Mouse (Mus musculus) embryonic facial prominence, embryonic 11.5 days (tissue): ENCODE measurements at regions not wholly inside any gene's neighbourhood (a gene's known extent, or its start where the extent isn't known, plus 50 kb on each side); places are given as distances from the start of the nearest gene placed in this dataset.

Source experiments
- ATAC-seq: fragments of 200-750 bp; cut with Nextera tagmentation; replicated peaks from 2 replicates; pipeline ENCODE4 v1.8.0; 2017; ENCODE audit warnings: low read depth; ENCODE audit not compliant: insufficient number of reproducible peaks, low FRiP score, low TSS enrichment
- DNase-seq: peaks from one replicate; pipeline ENCODE4 v3.0.0-alpha.2; 2015; ENCODE audit warnings: low spot score
- H3K27ac ChIP-seq: fragments of 300-500 bp; sonication (generic); replicated peaks from 2 replicates; pipeline ENCODE4 v1.5.1; 2014; ENCODE audit warnings: mild to moderate bottlenecking, low read depth, low read length, control low read depth
- H3K27me3 ChIP-seq: fragments of 300-500 bp; sonication (generic); 2 replicates; pipeline ENCODE4 v1.6.1; 2014; ENCODE audit warnings: mild to moderate bottlenecking, low read length, moderate library complexity, mixed read lengths; ENCODE audit not compliant: control insufficient read depth, insufficient read depth
- H3K36me3 ChIP-seq: fragments of 300-500 bp; sonication (generic); replicated peaks from 2 replicates; pipeline ENCODE4 v1.6.1; 2014; ENCODE audit warnings: low read depth, mild to moderate bottlenecking, low read length, moderate library complexity, mixed read lengths; ENCODE audit not compliant: control insufficient read depth, insufficient read depth
- H3K4me1 ChIP-seq: fragments of 300-500 bp; sonication (generic); 2 replicates; pipeline ENCODE4 v1.6.1; 2014; ENCODE audit warnings: low read length, mixed read lengths; ENCODE audit not compliant: control insufficient read depth, insufficient read depth
- H3K4me2 ChIP-seq: fragments of 300-500 bp; sonication (generic); 2 replicates; pipeline ENCODE4 v1.6.1; 2014; ENCODE audit warnings: low read depth, mild to moderate bottlenecking, control low read depth, low read length, moderate library complexity
- H3K4me3 ChIP-seq: fragments of 300-500 bp; sonication (generic); 2 replicates; pipeline ENCODE4 v1.5.1; 2014; ENCODE audit warnings: low read depth, low read length, control low read depth
- H3K9ac ChIP-seq: fragments of 300-500 bp; sonication (generic); replicated peaks from 2 replicates; pipeline ENCODE4 v1.6.1; 2014; ENCODE audit warnings: mild to moderate bottlenecking, control low read depth, low read length
- H3K9me3 ChIP-seq: fragments of 300-500 bp; sonication (generic); replicated peaks from 2 replicates; pipeline ENCODE4 v1.6.1; 2016; ENCODE audit warnings: mild to moderate bottlenecking, low read length, inconsistent platforms, mixed read lengths; ENCODE audit not compliant: control insufficient read depth
- WGBS: fragments of 180-500 bp; shearing (Covaris S2); extraction: QIAGEN DNeasy Blood & Tissue Kit; methylation state at CpG from one replicate; pipeline ENCODE4 v1.1.7; 2014; 5-methylcytosine and 5-hydroxymethylcytosine counted together

DNA sequence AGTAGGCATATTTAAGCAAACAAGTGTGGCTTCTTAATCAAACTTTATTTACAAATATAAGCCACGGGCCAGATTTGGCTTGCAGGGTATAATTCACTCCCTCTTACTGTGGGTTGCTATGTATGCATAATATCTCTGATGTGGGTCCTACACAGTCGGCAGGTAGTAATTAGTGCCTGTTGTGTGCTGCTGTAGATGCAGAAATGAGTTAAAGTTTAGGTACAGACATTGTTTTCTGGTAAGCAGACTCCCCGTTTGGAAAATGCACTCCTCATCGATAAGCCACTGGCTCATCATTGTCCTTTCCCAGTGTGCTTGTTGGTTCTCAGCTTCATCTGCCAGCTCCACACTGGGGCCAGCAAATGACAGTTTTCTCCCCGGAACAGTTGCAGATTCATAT lies 113.4 kb upstream of the Lyplal1 start:
- H3K9me3 ChIP-seq, result no peaks in the 10 kb centered on the region
- no peak overlapping the region for H3K9ac ChIP-seq
- no peaks in the 10 kb centered on the region for H3K27me3 ChIP-seq
- no peak overlapping the region for H3K4me2 ChIP-seq
- H3K27ac ChIP-seq, result no peak overlapping the region
- H3K4me1 ChIP-seq, result no peaks in the 10 kb centered on the region
- DNase-seq (no peak), ATAC-seq (no peak)
- no peak overlapping the region for H3K4me3 ChIP-seq
- no peaks in the 10 kb centered on the region for H3K36me3 ChIP-seq
- 82% methylated on average over 5 of the region's 5 CpGs for WGBS

DNA sequence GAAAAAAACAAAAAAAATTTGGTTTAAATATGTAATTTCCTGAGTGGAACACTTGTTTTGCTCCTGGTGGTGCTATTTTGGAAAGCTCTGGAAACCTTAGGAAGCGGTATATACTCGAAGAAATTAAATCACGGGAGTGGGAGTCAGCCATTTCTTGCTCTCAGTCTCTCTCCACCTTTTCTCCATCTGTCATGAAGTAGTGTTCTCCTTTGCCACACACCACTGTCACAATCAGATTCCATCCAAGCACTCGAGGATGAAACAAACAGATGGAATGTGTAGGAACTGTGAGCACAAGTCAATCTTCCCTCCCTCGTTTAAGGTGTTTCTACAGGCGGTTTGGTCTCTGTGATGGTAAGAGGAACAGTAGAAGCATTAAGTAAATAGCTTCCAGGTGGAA lies 112.7 kb upstream of the Lyplal1 start:
- no peak for ATAC-seq

GRCm38 (mm10) chr1:186228396-186228795 lies 111.3 kb upstream of the Lyplal1 start:
- no peak for DNase-seq
- WGBS, result 86% methylated on average over 4 of the region's 4 CpGs
- H3K9ac ChIP-seq, result no peak overlapping the region
- H3K27me3 ChIP-seq, result no peaks in the 10 kb centered on the region
- no peak overlapping the region for H3K27ac ChIP-seq
- H3K4me1 ChIP-seq, result no peaks in the 10 kb centered on the region
- no peak for ATAC-seq
- no peaks in the 10 kb centered on the region for H3K36me3 ChIP-seq
- no peak overlapping the region for H3K4me2 ChIP-seq
- H3K4me3 ChIP-seq, result no peak overlapping the region
- H3K9me3 ChIP-seq, result no peaks in the 10 kb centered on the region

More for the DNA sequence above, 112.7 kb upstream of the Lyplal1 start:
- no peak overlapping the region for H3K4me2 ChIP-seq
- no peaks in the 10 kb centered on the region for H3K27me3 ChIP-seq
- no peak overlapping the region for H3K27ac ChIP-seq
- H3K36me3 ChIP-seq, result no peaks in the 10 kb centered on the region
- no peaks in the 10 kb centered on the region for H3K4me1 ChIP-seq
- H3K4me3 ChIP-seq, result no peak overlapping the region
- no peak overlapping the region for H3K9ac ChIP-seq
- no peak for DNase-seq
- no peaks in the 10 kb centered on the region for H3K9me3 ChIP-seq
- 71% methylated on average over 6 of the region's 6 CpGs for WGBS

GRCm38 (mm10) chr1:186224231-186224630 lies 107.1 kb upstream of the Lyplal1 start:
- DNase-seq, result peak; percentile 36
- no peak overlapping the region for H3K9ac ChIP-seq
- no peak overlapping the region for H3K27ac ChIP-seq
- 34% methylated on average over 5 of the region's 5 CpGs for WGBS
- H3K27me3 ChIP-seq, result no peaks in the 10 kb centered on the region
- no peak overlapping the region for H3K4me2 ChIP-seq
- H3K36me3 ChIP-seq, result no peaks in the 10 kb centered on the region
- no peaks in the 10 kb centered on the region for H3K4me1 ChIP-seq
- H3K9me3 ChIP-seq, result no peaks in the 10 kb centered on the region
- ATAC-seq, result no peak
- H3K4me3 ChIP-seq, result no peak overlapping the region

- DNase-seq, result peak; percentile 69
- 0 out of 2 replicates have a peak overlapping the region, but pooled peaks have one; percentile 29 for H3K27ac ChIP-seq
- WGBS, result 12% methylated on average over 7 of the region's 7 CpGs
These were observed 106.3 kb upstream of the Lyplal1 start for GRCm38 (mm10) chr1:186223417-186223816.

GRCm38 (mm10) chr1:186218995-186219394 lies 101.9 kb upstream of the Lyplal1 start:
- Histone ChIP-seq H3K27me3 (no peaks in the 10 kb centered on the region), H3K27ac (no peak overlapping the region), H3K4me1 (no peaks in the 10 kb centered on the region), H3K9ac (no peak overlapping the region), H3K4me2 (no peak overlapping the region), H3K36me3 (no peaks in the 10 kb centered on the region), H3K4me3 (no peak overlapping the region), H3K9me3 (no peaks in the 10 kb centered on the region)
- ATAC-seq (no peak), DNase-seq (no peak)
- 91% methylated on average over 4 of the region's 4 CpGs for WGBS

More at GRCm38 (mm10) chr1:186223417-186223816, 106.3 kb upstream of the Lyplal1 start:
- Histone ChIP-seq H3K4me2 (no peak overlapping the region), H3K9ac (no peak overlapping the region), H3K36me3 (no peaks in the 10 kb centered on the region), H3K4me1 (no peaks in the 10 kb centered on the region), H3K27me3 (no peaks in the 10 kb centered on the region), H3K4me3 (no peak overlapping the region), H3K9me3 (no peaks in the 10 kb centered on the region)
- ATAC-seq, result peak; percentile 65

DNA sequence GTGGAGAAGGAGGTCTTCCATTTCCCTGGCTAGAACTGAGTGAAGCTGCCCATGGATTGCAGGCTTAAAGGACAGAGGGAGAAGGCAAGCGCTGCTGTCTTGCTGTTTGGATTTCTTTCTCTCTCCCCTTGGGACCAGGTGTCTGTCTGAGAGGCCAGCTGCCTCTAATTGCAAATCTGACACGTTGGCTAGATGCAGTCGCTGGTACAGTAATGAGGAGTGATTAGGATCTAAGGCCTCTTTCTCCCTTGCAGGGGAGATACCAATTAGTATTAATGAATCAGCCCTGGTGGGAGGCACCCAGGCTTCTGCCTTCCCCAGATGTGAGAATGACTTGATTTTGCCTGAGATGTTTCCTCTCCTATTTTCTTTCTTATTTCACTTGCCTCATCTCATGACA lies 100.1 kb upstream of the Lyplal1 start:
- H3K9me3 ChIP-seq, result no peaks in the 10 kb centered on the region
- no peak overlapping the region for H3K4me3 ChIP-seq
- DNase-seq, result no peak
- no peaks in the 10 kb centered on the region for H3K27me3 ChIP-seq
- no peaks in the 10 kb centered on the region for H3K4me1 ChIP-seq
- no peak for ATAC-seq
- H3K36me3 ChIP-seq, result no peaks in the 10 kb centered on the region
- no peak overlapping the region for H3K4me2 ChIP-seq
- no peak overlapping the region for H3K9ac ChIP-seq
- 15% methylated on average over 3 of the region's 3 CpGs for WGBS
- no peak overlapping the region for H3K27ac ChIP-seq

DNA sequence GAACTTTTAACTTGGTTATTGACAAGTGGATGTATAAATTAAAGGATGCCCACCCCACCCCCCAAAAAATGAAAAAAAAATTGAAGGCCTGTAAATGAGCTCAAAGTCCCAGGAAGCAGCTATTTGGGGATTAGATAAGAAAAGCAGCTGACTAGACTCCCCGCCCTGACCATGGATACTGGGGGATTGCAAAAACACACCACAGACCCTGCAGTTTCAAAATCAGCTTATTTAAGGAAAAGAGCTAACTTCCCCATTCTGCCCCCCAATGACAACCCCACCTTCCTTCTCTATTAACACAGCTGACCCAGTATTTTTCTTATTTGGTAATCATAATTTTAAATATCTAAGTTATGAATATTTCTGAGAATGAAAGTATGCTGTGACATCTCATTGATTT lies 87.0 kb upstream of the Lyplal1 start:
- WGBS, result 87% methylated on average over 1 of the region's 1 CpGs
- Histone ChIP-seq H3K27ac (no peak overlapping the region), H3K36me3 (no peaks in the 10 kb centered on the region), H3K9ac (no peak overlapping the region), H3K27me3 (no peaks in the 10 kb centered on the region), H3K4me3 (no peak overlapping the region), H3K4me2 (no peak overlapping the region), H3K9me3 (no peaks in the 10 kb centered on the region), H3K4me1 (no peaks in the 10 kb centered on the region)
- no peak for DNase-seq
- ATAC-seq, result no peak
